ENCODE assay signal across 8 mouse cellular contexts in the genomic region with DNA sequence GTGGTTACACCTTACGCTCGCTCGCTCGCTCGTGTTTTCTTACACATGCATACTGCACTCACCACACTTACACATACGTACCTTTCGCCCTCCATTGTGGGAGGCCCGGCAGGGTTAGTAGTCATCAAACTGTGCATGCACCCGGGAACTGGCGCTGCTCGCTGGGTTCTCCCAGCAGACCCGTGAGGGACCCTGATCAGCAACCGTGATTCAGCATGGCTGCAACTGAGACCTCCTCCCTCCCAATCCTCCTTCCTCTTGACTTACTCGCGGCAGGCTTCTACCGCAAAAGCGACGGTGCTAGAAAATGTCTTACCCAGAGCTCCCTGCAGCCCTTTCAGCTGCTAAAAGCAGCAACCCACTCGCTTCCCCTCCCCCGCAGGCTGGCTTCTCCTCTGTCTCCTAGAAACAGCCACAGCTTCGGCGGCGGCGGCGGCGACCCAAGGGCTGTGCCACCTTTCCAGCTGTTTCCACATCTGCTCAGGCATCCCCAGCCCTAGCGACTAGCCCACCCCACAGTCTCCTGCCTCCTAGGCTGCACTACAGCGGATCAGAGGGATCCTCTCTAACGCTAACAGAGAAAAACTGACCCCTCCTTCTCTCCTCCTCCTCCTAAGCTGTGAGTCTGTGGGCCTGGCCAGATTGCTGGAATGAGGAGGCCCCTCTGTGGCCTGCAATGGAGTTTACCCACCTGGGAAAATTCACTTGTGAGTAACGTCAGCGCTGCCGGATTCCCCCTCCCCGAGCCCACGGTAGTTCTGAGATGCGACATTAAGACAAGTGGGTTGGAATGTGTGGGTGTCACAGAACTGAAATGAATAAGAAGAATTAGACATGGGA. TPM values are rescaled to one million over a fixed set of nuclear protein-coding genes. Genes with fewer than 3 reads are reported as not detected.
A peak's percentile ranks its signal among the peaks of the same experiment; 100 is the strongest.
DNase-seq lines count a peak whose midpoint lies in the region; ATAC-seq and TF ChIP-seq lines count a peak whose summit lies in the region.

A gene (minus strand): TSS at position 532 of the 840 bp plus-strand sequence.

- no peak for TF ChIP-seq CTCF in E14TG2a.4 (conservative IDR thresholded peaks at IDR 0.05; ENCODE audit: low read length)
- TF ChIP-seq CTCF in forebrain, postnatal 0 days (IDR thresholded peaks at IDR 0.05; ENCODE audit: low read depth) = peak; percentile 59

- 2% methylated on average over 35 of the region's 35 CpGs for WGBS in forebrain, postnatal 0 days
- WGBS in hindbrain, embryonic 12.5 days = under 1% methylated on average over 35 of the region's 35 CpGs

- peak within 1 kb of the TSS; percentile 75 for H3K9ac ChIP-seq in forebrain, postnatal 0 days
- peak within 1 kb of the TSS; percentile 71 for H3K9ac ChIP-seq in hindbrain, embryonic 12.5 days

- H3K27me3 ChIP-seq in E14TG2a.4 (ENCODE audit: insufficient read depth, low read length) = peaks cover 54% of the 10 kb centered on the region
- no peaks in the 10 kb centered on the region for H3K27me3 ChIP-seq in forebrain, postnatal 0 days (ENCODE audit: insufficient read depth, low read length)
- no peaks in the 10 kb centered on the region for H3K27me3 ChIP-seq in hindbrain, embryonic 12.5 days

- H3K36me3 ChIP-seq in E14TG2a.4 (ENCODE audit: insufficient read depth, low read length) = no peaks in the 10 kb centered on the region
- H3K36me3 ChIP-seq in forebrain, postnatal 0 days (ENCODE audit: insufficient read depth) = no peaks in the 10 kb centered on the region
- no peaks in the 10 kb centered on the region for H3K36me3 ChIP-seq in hindbrain, embryonic 12.5 days

- no peaks in the 10 kb centered on the region for H3K9me3 ChIP-seq in E14TG2a.4 (ENCODE audit: low read length)
- H3K9me3 ChIP-seq in forebrain, postnatal 0 days (ENCODE audit: low read length) = no peaks in the 10 kb centered on the region
- no peaks in the 10 kb centered on the region for H3K9me3 ChIP-seq in hindbrain, embryonic 12.5 days (replicated peaks)

- peak within 1 kb of the TSS; percentile 67 for H3K4me3 ChIP-seq in E14TG2a.4 (replicated peaks; ENCODE audit: low read length)
- H3K4me3 ChIP-seq in forebrain, postnatal 0 days (ENCODE audit: low read depth, low read length) = peak within 1 kb of the TSS; percentile 63
- H3K4me3 ChIP-seq in hindbrain, embryonic 12.5 days = peak within 1 kb of the TSS; percentile 43

- peaks cover 25% of the 10 kb centered on the region for H3K4me1 ChIP-seq in E14TG2a.4 (replicated peaks; ENCODE audit: low read depth, low read length)
- H3K4me1 ChIP-seq in forebrain, postnatal 0 days (ENCODE audit: insufficient read depth) = peaks cover 7% of the 10 kb centered on the region
- peaks cover 17% of the 10 kb centered on the region for H3K4me1 ChIP-seq in hindbrain, embryonic 12.5 days

- H3K4me2 ChIP-seq in forebrain, postnatal 0 days (ENCODE audit: low read depth) = peak within 1 kb of the TSS; percentile 82
- peak within 1 kb of the TSS; percentile 64 for H3K4me2 ChIP-seq in hindbrain, embryonic 12.5 days (replicated peaks)

- peak; percentile 75 for DNase-seq in cerebellum, adult 11-12 months
- peak; percentile 84 for DNase-seq in forebrain, postnatal 0 days
- DNase-seq in layer of hippocampus, postnatal 36 days = peak; percentile 80 to 81
- DNase-seq in lung, postnatal 10 days = peak; percentile 75
- DNase-seq in ovary, postnatal 10 days (ENCODE audit: low spot score) = peak; percentile 47
- peak; percentile 88 for DNase-seq in thymus, postnatal 0 days (ENCODE audit: low spot score)

- peak within 1 kb of the TSS; percentile 92 for H3K27ac ChIP-seq in forebrain, postnatal 0 days (ENCODE audit: low read depth, low read length)
- peak within 1 kb of the TSS; percentile 88 for H3K27ac ChIP-seq in hindbrain, embryonic 12.5 days

- ATAC-seq in forebrain, postnatal 0 days = peak; percentile 90
- ATAC-seq in hindbrain, embryonic 12.5 days (ENCODE audit: low FRiP score) = peak; percentile 86

RNA-seq across cellular contexts. Expression of the gene that starts here (rescaled TPM):
- total RNA-seq in forebrain, postnatal 0 days (2014; rRNA removed) = 11.9 and 12.2 TPM in 2 replicates
- 7.6 and 12.6 TPM in 2 replicates for polyA plus RNA-seq in forebrain, postnatal 0 days (2015; fragmentation: Nextera tagmentation; extraction: Ambion mirVana)
- polyA plus RNA-seq in hindbrain, embryonic 12.5 days (2016; fragmentation: Nextera tagmentation; extraction: Ambion mirVana) = 5.8 and 6.3 TPM in 2 replicates
- total RNA-seq in layer of hippocampus, postnatal 36 days (2021) = 10 to 100 TPM; 50.4 to 52.7 TPM
- polyA plus RNA-seq in thymus, postnatal 0 days (2015; fragmentation: Nextera tagmentation; extraction: Ambion mirVana) = 1.4 and 1.8 TPM in 2 replicates

Comparison
In these comparisons a context has a peak if more than half of its experiments do, and no peak if none do; other contexts are left out.
1. Peak in every context shown above with its lines: DNase-seq, ATAC-seq, H3K4me3 ChIP-seq and H3K27ac ChIP-seq.